Mouse (Mus musculus) lung, adult 2 months (tissue): Measurements from ENCODE around the gene Dlx5.

Source experiments
- CTCF ChIP-seq: fragments of 200-500 bp; IDR thresholded peaks from 2 replicates; pipeline ENCODE4 v1.5.1; 2011; ENCODE audit warnings: mild to moderate bottlenecking, low read length, control low read depth; ENCODE audit not compliant: insufficient read depth
- POLR2A ChIP-seq: fragments of 200-500 bp; IDR thresholded peaks from 2 replicates; pipeline ENCODE4 v1.6.1; 2011; ENCODE audit warnings: low read depth, mild to moderate bottlenecking, control low read depth, low read length, borderline replicate concordance; ENCODE audit errors: extremely low read depth

DNA sequence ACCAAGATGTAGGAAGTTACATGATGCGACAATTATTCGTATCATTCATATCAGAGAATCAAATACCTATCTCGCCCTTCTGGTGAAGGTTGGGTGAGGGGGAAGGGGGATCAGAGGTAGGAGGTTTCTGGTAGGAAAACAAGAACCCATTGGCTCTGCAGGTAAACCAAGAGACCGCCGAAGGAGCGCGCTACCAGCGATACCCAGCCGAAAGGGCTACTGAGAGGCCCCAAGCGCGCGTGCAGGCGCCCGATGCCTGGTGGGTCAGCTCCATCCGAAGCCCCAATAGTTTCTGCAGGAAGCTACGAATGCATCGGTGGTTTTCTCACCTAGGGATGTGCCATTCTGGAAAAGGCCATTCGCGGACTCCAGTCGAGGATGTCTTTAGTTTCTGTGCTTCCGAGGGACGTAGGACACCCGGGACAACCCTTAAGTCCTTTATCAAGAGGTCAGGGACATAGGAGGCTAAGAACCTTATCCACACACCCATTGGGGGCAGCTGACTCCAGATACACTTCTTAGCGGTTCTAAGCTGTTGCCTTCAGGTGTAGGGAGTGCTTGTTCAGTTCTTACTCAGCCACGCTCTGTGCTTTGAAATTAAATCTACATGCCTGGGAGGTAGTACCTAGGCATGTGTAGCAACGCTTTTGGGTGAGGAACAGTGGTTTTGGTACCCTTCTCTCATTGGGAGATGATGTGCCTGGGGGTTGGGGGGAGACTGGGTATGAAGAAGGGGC lies 31.4 kb downstream of the Dlx5 start:
- TF ChIP-seq CTCF (no peak), POLR2A (no peak)
